Mouse (Mus musculus): ENCODE data around the gene Tacr1.
"Not testable (repeated sequence)": the region's sequence is repeated elsewhere in the genome, so short reads cannot be mapped to it uniquely, and the experiment has no call there.

The Tacr1 gene

GRCm38 (mm10) chr6:82401595-82402451 lies at the start of gene Tacr1:
Gene Tacr1, plus strand, starts transcription at chr6:82402334.
- peak; percentile 51 for DNase-seq (ENCODE audit: low spot score)

DNA sequence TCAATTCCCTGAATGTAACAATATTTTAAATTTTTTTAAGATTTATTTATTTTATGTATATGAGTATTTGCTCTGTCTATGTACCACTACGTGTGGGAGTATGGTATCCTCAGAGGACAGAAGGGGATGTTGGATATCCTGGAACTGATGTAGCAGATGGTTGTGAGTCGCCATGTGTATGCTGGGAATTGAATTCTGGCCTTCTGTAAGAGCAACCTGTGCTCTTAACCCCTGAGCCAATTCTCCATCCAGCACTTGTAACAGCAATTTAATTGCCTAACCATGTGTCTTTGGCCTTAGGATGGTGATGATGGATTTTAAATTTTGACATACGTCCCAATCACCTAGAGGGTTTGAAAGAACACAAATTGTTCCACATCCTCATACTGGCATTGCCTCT lies 26.0 kb upstream of the Tacr1 start:
- DNase-seq (ENCODE audit: low spot score) = no peak

DNA sequence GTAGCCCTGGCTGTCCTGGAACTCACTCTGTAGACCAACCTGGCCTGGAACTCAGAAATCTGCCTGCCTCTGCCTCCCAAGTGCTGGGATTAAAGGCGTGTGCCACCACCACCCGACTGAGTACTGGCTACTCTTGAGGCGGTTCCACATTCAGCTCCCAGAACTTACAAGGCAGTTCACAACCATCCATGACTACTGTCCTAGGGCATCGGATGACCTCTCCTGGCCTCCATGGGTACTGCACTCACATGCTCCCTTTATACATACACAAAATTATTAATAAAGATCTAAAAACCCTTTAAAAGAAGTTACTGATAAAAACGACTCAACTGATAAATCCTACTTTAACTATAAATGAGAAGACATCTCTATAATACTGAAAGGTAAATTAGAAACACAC lies 18.6 kb upstream of the Tacr1 start:
- DNase-seq (ENCODE audit: low spot score) = no peak

DNA sequence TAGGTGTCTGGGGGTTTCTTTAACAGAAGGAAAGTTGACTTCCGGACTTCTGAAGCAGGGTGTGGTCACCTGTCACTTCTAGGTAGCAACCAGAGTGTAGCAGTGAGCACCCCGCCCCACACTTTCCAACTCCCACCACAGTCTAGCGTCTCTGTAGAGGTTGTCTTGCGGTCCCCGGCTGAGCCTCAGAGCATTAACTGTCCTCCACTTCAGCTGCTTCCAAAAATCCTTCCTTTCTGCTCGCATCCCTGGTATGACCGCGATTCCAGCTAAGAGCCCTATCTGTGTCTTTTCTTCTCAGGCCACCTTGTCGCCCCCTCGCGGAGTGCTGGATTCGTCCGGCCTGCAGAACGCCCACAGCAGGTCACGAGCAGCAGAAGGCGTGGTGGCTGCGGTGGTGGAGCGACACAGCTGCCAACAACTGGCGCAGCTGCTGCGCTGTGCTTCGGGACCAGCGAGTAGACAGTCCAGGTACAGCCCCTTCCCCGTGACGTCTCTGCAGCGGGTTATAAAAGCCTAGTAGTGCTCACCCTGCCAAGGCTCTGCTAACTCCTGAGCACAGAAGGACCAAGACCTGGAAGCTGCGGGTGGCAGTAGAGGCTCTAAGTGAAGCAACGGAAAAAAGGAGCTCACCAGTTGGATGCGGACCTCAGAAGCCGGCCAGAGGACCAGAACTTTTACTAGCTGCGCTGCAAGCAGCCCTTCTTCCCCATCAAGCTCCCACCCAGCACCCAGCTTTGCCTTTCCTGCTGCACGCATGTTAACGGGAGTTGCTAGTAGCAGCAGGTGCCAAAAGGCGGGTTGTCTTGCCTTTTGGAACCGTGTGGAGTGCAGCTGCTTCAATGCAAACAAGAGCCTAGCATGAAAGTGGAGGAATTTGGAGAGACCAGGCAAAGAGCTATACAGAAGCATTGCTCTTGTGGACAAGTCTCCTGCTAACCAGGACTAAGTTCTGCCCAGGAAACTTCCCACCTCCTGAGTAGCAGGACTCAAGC lies 664 bp downstream of the Tacr1 start:
- peak; percentile 67 for DNase-seq (ENCODE audit: low spot score)

- no peak for DNase-seq (ENCODE audit: low spot score)
Measured at GRCm38 (mm10) chr6:82418367-82418766, 16.2 kb downstream of the Tacr1 start.

GRCm38 (mm10) chr6:82420222-82420621 lies 18.1 kb downstream of the Tacr1 start:
- DNase-seq (ENCODE audit: low spot score) = no peak

DNA sequence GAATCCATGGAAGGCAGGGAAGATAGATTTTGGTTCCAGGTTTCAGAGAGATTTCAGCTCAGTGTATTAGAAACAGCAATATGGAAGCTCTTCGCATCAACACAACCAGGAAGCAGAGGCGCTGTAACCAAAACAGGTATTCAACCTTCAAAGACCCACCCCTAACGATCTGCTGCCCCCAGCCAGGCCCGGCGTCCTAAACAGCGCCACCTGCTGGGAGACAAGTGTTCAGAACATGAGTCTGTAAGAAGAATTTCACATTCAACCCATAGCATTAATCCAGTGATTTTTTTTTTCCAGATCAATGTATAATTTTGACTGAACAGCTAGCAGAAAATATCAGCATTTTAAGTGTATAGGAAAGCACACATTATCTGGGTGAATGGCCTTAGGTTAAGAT lies 26.8 kb downstream of the Tacr1 start:
- no peak for DNase-seq (ENCODE audit: low spot score)

- DNase-seq (ENCODE audit: low spot score) = no peak
Measured at GRCm38 (mm10) chr6:82429766-82430165, 27.6 kb downstream of the Tacr1 start.

- no peak for DNase-seq (ENCODE audit: low spot score)
Measured at GRCm38 (mm10) chr6:82437174-82437573, 35.0 kb downstream of the Tacr1 start.

- DNase-seq (ENCODE audit: low spot score) = not testable (repeated sequence)
Measured at GRCm38 (mm10) chr6:82452206-82453095, 50.3 kb downstream of the Tacr1 start.

GRCm38 (mm10) chr6:82455245-82455644 lies 53.1 kb downstream of the Tacr1 start:
- DNase-seq (ENCODE audit: low spot score) = no peak

DNA sequence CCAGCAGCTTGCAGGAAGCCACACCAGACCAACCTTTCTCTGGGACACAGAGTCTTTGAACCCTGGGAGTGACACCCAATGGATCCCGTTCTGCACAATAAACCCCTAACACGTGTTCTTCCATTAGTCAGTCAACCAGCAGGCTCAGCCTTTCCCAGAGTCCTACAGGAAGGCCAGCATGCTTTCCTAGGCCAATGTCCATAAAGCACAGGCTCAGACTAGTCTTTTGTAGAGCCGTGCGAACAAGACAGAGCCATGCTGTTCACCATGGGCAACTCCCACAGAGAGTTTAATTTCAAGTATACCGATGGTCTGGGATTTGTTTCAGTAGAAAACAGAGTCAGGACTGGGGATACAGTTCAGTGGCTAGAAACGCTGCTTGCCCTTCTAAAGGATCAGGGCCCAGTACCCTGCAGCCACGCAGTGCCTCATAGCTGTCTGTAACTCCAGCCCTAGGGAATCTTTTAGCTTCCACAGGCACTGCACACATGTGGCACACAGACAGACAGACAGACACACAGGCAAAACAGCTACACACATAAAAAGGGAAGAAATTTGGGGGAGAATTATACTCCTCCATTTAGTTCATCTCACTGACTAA lies 55.1 kb downstream of the Tacr1 start:
- no peak for DNase-seq (ENCODE audit: low spot score)

DNA sequence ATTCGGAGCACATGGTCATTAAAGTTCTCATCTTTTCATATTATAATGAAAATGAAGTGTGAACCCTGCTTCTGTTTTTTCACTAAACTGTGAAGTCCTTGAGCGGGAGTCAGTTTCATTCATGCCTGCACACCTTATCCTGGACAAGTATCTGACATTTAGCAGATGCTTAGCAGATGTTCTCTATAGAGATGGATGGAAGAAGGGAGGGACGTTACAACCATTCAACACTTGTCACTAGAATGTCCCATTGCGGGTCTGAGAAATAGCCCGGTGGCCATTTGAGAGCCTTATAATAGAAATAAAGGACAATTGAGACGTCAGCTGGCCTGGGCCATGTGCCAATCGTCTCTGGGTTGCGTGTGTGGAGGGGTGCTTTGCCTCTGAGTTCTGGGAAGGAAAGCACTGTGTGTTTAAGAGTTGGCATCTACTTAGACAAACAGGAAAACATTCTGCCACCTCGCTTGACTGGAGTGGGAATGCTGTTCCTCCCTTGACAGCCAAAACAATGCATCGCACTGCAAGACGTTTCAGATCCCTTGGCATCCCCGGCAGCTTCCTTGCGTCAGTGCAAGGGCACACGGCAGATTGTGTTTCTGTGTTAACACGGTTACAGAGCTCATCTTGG lies 56.7 kb downstream of the Tacr1 start:
- DNase-seq (ENCODE audit: low spot score) = no peak

DNA sequence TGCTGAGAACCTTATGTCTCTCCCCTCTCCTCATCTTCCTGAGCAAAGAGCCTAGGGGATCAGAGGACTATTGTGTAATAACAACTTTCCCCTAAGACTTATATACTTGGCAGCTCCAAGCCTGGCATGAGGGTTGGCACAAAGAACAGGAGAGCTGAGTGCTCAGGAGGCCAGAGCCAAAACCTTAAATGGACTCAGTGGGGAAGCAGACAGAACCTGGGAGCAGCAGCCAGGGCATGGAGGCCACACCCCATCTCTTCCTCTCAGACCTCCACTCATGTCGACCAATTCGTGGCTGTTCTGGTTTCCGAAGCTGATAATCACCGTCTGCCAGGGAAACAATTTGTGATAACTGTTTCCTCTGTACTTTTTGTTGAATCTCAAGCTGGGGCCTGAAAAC lies 61.0 kb downstream of the Tacr1 start:
- DNase-seq (ENCODE audit: low spot score) = no peak

DNA sequence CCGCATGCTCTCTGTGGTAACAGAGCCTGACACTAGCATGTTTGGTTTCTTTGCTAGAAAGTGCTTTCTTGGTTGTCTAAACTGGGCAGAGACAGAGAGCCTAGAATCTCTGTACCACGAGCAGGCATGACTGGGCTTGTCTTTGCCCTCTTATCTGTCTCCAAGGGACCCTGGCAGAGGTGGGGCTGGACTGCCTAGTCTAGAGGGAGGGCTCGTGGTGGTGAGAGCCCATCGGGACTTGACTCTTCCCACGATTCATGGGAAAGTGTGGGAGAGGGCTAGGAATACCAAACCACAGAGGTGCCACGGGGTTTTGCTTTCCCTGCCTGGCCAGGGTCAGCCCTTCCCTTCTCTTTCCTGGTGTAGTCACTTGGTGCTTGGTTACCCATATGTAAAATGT lies 72.3 kb downstream of the Tacr1 start:
- no peak for DNase-seq (ENCODE audit: low spot score)

DNA sequence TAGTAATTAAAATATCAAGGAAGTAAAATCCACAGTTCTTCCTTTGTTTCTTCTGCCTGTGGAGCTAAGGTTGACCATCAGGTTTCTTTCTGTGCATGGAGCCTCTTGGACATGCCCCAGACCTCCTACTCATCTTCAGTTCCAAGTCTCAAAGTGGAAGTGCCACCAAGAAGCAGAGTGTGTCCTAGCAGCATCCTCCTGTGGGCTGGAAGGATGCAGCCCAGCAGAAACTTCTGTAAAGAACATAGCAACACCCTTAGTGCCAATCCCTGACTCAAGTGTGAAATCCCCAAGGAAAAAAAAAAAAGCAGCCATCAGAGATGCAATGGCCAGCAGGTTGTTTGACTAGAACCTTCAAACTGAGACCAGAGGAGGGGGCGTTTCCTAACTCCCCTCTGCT lies 81.7 kb downstream of the Tacr1 start:
- no peak for DNase-seq (ENCODE audit: low spot score)

DNA sequence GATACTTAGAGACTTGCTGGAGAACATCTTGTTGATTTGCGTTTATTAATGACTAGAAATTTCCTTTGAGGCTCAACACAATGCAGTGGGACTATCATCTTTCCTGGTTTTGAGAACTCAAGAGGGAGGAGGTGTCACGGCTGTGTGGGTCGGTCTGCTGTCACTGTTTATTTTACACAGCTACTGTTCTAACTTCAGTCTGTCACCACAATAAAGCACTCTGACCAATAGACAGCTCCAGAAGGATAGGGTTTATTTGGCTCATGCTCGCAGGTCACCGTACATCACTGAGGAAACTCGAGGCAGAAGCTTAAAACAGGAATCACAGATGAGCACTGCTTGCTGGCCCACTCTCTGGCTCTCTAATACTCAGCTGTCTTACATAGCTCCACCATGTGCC lies 92.3 kb downstream of the Tacr1 start:
- no peak for DNase-seq (ENCODE audit: low spot score)

DNA sequence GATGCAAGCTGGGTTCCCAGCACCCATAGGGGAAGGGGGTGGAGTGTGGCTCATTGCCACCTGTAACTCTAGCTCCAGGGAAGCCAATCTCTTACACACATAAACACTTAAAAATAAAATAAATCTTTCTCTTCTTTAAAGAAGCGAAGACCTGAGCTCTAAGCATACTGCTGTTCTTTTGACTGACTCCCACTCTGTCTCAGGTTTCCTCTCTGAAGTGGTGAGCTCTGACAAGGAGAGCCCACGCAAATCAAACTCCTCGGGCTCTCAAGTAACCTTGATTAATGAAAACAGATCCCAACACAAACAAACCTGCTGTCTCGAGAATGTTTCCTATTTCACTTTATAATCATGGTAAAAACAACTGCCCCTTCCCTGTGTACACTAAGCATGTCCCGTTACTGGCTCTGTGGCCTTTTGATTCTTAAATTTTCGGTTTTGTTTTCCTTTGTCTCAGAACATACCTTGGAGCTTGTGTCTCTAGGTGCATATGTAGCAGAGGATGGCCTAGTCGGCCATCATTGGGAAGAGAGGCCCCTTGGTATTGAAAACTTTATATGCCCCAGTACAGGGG lies 108.8 kb downstream of the Tacr1 start:
- DNase-seq (ENCODE audit: low spot score) = no peak

GRCm38 (mm10) chr6:82519626-82520025 lies 117.5 kb downstream of the Tacr1 start:
- no peak for DNase-seq (ENCODE audit: low spot score)

DNA sequence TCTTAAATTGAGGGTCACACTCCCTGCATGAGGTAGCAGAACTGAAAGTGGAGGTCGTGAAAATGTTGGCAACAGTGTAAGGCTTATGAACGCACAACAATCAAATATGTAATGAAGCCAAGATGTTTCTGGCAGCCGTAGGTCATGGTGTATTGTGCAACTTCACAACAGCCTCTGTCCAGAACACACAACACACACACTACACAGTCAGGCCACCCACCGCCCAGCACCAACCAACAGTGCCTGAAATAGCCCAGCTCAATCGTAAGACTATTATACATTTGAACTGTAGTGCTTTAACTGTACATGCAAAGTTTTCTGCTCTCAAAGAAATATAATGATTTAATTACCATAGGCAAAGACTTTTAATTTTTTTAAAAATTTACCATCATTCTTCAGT lies 120.4 kb downstream of the Tacr1 start:
- DNase-seq (ENCODE audit: low spot score) = no peak

All from retina, embryonic 14.5 days (tissue).